Mouse (Mus musculus) layer of hippocampus, postnatal 36 days (tissue): ENCODE measurements around the gene H2-Q7. TPM values are rescaled to one million over a fixed set of nuclear protein-coding genes. Genes with fewer than 3 reads are reported as not detected.
"Not testable (repeated sequence)": the region's sequence is repeated elsewhere in the genome, so short reads cannot be mapped to it uniquely, and the experiment has no call there.

Experiments
- DNase-seq, 2 experiments: peaks; one replicate each; pipeline ENCODE4 v3.0.0; 2022
- total RNA-seq, 2 experiments: library from RNA; stranded (reverse); gene quantifications; 2 replicates each; pipeline ENCODE4 v1.2.3; 2021

H2-Q7 gene
- total RNA-seq, 2 experiments from 2014 or later: 0.65 to 0.88 TPM

DNA sequence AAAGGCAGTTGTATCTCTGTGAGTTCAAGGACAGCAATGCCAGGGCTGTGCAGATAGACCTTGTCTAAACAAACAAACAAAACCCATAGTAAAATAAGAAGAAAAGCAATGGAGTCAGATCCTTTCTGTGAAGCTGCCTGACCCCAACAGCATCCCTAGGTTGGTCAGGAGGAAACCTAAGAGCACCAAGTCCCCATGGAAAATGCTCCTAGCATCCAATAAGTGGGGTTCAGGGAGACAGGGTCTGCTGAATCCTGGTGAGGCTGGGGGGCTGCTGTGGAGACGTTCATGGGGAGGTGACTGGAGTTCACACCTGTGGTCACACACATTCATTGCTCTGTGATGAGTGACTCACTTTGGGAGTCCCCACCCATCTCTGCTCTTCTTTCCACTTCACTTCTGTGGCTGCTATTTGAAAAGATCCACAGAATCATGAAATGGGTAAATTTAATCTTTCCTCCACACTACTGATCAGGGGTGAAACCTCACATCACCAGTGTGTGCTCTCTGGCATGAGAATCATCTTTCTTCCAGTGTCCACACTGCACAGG lies 1.5 kb upstream of the H2-Q7 start:
- not testable (repeated sequence) for DNase-seq

DNA sequence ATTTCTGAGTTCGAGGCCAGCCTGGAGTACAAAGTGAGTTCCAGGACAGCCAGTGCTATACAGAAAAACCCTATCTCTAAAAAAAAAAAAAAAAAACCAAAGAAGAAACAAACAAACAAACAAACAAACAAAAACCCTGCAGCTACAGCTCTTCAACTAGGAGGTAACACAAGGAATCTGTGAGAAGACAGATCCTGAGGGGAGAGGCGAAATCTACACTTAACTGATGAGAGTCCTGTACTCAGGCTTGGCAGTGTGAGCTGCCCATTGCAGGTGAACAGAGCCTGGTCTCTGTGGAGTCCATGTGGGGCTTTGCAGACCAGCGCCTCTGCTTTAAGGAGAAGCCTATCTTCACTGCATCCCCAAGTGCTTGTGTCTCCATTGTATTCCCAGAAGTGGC lies 560 bp upstream of the H2-Q7 start:
- DNase-seq: not testable (repeated sequence)

DNA sequence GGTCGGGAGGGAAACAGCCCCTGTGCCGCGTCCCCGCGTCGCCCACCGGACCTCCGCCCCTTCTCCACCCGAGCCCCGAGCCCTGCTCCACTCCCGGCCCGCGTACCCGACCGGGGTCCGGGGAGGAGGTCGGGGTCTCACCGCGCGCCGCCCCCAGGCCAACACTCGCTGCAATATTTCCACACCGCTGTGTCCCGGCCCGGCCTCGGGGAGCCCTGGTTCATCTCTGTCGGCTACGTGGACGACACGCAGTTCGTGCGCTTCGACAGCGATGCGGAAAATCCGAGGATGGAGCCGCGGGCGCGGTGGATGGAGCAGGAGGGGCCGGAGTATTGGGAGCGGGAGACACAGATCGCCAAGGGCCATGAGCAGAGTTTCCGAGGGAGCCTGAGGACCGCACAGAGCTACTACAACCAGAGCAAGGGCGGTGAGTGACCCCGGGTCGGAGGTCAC lies 366 bp downstream of the H2-Q7 start:
- not testable (repeated sequence) for DNase-seq

DNA sequence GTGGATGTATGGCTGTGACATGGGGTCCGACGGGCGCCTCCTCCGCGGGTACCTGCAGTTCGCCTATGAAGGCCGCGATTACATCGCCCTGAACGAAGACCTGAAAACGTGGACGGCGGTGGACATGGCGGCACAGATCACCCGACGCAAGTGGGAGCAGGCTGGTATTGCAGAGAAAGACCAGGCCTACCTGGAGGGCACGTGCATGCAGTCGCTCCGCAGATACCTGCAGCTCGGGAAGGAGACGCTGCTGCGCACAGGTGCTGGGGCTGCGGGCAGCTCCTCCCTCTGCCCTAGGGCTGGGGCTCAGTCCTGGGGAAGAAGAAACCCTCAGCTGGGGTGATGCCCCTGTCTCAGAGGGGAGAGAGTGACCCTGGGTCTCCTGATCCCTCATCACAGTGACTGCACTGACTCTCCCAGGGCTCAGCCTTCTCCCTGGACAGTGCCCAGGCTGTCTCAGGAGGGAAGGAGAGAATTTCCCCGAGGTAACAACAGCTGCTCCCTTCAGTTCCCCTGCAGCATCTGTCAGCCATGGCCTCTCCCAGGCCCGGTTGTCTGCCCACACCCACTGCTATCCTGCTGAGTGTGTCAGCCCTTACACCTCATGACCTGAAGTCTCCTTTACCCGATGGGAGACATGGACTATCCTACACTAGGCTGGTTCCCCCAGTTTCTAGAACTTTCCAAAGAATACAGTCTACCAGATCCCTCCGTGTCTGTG lies 1.1 kb downstream of the H2-Q7 start:
- DNase-seq: not testable (repeated sequence)

DNA sequence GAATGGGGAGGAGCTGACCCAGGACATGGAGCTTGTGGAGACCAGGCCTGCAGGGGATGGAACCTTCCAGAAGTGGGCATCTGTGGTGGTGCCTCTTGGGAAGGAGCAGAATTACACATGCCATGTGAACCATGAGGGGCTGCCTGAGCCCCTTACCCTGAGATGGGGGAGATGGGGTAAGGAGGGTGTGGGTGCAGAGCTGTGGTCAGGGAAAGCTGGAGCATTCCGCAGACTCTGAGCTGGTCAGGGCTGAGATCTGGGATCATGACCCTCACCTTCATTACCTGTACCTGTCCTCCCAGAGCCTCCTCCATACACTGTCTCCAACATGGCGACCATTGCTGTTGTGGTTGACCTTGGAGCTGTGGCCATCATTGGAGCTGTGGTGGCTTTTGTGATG lies 3.4 kb downstream of the H2-Q7 start:
- DNase-seq: not testable (repeated sequence)

DNA sequence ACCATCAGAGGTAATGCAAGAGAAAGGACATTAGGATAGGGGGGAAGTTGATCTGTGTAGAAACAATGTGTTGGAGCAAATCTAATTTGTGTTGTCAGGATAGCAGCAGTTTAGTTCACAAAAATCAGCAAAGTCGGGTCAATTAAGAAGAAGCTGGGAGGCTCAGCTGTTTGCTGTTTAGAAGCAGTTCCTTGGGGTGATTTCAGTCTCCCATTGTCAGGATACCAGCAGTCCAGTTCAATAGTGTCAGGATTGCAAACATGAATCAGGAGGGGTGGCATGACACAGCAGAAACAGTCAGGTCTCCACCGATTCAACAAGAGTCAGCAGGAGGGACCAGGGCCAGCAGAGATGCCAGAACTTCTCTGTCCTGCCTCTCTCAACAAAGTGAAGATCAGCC lies 5.6 kb downstream of the H2-Q7 start:
- DNase-seq: not testable (repeated sequence)

DNA sequence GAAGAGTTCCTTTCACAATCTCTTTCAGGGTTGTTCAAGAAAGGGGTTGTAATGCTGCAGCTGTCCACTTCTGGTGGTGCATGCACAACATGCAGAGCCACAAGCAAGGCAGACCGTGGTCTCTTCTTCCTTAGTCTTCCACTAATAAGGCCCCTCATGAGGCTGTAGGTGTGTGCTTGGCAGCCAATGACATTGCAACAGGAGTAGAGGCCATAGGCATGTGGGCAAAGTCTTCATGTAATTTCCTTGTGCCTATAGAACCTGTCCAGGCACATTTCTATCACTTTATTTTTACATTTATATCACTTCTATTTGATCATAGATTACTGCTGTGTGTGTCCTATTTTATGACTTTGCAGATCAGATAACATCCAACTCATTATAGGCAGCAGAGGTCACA lies 19.3 kb downstream of the H2-Q7 start:
- DNase-seq: not testable (repeated sequence)

DNA sequence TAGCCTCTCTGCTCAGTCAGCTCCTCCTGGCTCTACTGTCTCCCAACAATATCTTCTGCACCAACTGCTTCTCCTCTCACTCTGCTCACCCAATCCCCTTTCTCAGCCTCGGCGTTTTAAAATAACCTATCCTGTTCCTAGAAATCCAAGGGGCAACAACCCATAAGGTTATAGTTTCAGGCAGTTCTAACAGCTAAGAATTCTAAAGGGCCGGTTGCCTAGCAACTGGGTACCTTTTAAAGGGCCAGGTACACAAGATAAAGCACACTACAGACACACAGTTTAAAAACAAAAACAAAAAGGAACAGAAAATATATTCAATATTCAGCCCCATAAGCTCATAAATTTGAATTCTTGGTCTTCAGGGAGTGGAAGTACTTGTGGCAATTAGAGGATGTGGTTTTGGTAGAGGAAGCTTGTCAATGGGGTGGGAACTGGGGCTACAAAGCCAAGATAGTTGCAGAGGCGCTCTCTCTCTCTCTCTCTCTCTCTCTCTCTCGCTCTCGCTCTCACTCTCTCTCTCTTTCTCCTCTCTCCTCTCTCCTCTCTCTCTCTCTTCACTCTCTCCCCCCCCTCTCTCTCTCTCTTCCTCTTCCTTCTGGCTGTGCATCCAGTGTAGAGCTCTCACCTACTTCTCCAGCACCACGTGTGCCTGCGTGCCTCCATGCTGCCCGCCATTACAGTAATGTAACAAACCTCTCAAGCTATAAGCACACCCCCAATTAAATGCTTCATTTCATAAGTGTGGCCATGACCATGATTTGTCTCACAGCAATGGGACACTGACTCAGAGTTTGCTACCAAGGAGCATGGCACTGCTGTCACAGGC lies 21.8 kb downstream of the H2-Q7 start:
- DNase-seq: not testable (repeated sequence)

DNA sequence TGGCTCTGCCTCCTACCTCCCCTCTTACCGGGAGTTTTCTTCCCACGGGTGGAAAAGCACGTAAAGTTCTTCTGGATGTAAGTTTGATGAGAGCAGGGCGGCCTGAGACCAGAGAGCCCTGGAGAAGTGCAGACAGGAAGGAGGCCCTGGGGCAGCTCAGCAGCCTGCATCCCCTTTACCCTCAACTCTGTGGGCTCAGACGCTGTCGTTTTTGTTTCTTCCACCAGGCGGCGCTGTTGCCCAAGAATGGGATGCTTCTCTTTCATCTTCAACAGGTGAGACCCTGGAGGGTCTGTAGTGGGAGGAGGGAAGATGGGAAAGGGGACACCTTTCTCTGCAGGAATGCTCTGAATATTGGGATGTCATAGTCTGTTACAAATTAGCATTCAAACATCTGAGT lies 26.7 kb downstream of the H2-Q7 start:
- not testable (repeated sequence) for DNase-seq

DNA sequence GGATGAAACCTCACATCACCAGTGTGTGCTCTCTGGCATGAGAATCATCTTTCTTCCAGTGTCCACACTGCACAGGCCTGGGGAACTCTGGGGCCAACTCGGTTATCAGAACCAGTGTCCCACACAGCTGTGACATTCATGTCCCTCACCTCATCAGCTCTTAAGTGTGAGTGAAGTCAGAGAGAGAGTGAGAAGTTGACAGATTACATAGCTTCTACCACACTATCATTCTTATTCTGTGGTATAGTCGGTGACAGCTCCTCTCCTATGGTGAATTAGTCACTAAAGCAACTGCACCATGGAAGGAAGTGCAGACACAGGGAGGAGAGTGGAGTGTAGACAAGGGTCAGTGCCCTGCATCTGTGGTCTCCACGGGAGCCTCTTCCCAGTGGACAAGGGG lies 30.0 kb downstream of the H2-Q7 start:
- not testable (repeated sequence) for DNase-seq

DNA sequence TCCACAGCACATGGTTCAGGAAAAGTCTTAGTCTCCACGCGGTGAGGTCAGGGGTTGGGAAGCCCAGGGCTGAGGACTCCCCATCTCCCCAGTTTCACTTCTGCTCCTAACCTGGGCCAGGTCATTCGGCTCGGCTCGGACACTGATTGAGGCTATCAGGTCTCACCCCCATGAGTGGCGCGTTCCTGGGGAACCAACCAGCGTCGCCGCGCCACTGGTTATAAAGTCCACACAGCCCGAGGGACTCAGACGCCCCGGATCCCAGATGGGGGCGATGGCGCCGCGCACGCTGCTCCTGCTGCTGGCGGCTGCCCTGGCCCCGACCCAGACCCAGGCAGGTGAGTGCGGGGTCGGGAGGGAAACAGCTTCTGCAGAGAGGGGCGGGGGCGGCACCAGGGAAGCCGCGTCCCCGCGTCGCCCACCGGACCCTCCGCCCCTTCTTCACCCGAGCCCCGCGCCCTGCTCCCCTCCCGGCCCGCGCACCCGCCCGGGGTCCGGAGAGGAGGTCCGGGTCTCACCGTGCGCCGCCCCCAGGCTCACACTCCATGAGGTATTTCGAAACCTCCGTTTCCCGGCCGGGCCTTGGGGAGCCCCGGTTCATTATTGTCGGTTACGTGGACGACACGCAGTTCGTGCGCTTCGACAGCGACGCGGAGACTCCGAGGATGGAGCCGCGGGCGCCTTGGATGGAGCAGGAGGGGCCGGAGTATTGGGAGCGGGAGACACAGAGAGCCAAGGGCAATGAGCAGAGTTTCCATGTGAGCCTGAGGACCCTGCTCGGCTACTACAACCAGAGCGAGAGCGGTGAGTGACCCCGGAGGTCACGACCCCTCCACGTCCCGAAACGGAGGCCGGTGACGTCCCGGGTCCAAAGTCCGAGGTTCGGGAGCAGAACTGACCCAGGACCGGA lies 31.1 kb downstream of the H2-Q7 start, which contains the start of gene H2-Q10:
H2-Q10 (plus strand) TSS at position 248 of the 910 bp plus-strand sequence.
- no peak for DNase-seq

DNA sequence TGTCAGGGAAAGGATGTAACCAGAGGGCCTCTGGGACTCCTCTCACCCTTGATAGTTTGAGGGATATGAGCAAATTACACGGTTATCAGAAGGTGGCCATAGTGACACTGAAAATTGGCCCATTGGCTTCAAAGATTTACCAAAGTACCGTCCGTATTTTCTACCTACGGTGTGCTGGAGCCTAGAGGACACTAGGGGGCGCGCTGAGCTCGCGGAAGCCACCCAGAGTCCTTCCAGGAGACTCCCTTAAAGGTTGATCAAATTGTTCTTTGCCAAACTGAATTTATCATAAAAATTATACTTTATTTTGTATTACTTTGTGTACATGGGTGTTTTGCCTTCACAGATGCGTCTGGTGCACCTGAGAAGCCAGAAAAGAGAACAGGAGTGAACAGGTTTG lies 45.1 kb downstream of the H2-Q7 start:
- peak in 1 of 2 experiments; percentile 38 for DNase-seq

DNA sequence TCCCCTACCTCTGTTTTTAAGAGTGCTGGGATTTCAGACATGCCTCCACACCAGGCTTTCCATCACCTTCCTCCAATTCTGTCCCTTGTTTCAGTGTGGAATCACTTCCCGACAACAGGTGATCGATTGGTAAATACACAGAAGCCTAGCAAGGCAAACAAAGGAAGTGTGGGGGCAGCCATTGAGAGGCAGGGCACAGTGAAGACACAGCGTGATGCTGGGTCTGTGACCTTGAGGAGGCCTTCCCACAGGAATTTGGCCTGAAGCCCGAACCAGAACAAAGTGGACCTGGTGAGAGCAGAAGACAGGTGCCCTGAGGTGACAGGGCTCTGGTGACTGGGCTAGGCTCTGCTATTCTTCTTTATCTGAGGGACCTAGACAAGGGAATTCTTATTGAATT lies 46.7 kb downstream of the H2-Q7 start:
- no peak for DNase-seq

DNA sequence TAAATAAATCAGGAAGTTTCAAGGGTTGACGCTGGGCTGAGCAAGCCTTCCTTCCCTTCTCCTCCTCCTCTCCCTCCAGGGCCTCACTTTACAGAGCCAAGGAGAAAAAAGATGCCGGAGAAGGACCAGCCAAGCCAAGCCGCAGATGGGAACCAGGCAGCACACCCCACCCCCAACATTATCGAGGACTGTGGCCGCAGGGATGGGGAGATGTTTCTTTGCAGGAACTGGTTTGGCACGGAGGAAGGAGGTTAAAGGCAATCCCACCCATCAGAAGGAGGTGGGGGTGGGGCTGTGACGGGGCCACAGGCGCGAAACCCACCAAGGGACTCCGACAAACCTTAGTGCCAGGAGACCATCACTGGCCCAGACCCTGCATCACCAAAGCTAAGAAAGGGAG lies 47.8 kb downstream of the H2-Q7 start:
- no peak for DNase-seq

DNA sequence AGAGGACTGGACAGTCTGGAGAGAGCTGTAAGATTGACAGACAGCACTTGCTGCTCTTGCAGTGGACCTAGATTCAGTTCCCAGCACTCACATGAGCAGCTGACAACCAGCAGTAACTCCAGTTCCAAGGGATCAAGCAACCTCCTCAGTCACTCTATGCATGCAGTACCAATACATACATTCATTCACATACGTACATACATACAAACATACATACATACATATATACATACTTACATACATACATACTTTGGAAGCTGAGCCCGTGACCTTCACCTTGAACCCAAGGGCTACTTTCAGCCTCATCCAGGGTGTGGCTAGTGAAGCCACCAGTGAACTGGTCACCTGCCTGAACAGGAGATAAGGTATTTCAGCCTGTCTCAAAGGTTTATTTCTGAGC lies 49.1 kb downstream of the H2-Q7 start:
- no peak for DNase-seq

DNA sequence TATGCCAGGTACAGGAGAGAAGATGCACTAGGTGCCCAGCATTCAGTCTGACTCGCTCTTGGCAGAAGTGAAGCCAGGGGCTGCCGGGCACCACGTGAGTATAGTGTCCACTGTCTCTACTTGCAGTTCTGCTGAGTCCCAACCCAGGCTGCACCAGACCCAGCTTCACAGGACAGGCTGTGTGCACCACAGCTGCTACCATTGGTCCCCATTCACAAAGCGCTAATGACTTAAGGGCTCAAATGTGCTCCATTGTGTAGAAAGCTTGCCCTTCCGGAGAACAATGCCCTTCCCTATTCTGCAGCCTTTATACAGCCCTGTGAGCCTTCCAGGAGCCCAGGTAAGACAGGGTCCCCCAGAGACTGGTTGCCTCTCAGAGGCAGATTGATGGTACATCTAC lies 51.4 kb downstream of the H2-Q7 start:
- no peak for DNase-seq

Other genes starting within 250 kb of the H2-Q7 start
- under 1 TPM in 1 of 2 experiments, not detected in 1; 0.30 TPM for gene Ltb, start 244.7 kb upstream of the H2-Q7 start, total RNA-seq
- not detected for gene Tnf, start 237.1 kb upstream of the H2-Q7 start, total RNA-seq
- under 1 TPM; 0.28 to 0.42 TPM for gene Lta, start 233.8 kb upstream of the H2-Q7 start, total RNA-seq
- not detected for gene Gm16181, start 218.3 kb upstream of the H2-Q7 start, total RNA-seq
- 100 to 1,000 TPM; 602 to 647 TPM for gene Atp6v1g2, start 205.5 kb upstream of the H2-Q7 start, total RNA-seq
- gene Nfkbil1, start 203.4 kb upstream of the H2-Q7 start, total RNA-seq: 10 to 100 TPM; 13.3 to 13.6 TPM
- gene Ddx39b, start 197.4 kb upstream of the H2-Q7 start, total RNA-seq: 100 to 1,000 TPM; 220 to 232 TPM
- 10 to 100 TPM; 13.4 to 18.0 TPM for gene H2-D1, start 176.4 kb upstream of the H2-Q7 start, total RNA-seq
- under 1 TPM in 1 of 2 experiments, not detected in 1; 0.20 TPM for gene H2-Q1, start 118.8 kb upstream of the H2-Q7 start, total RNA-seq
- under 1 TPM in 1 of 2 experiments, not detected in 1; 0.37 TPM for gene H2-Q2, start 96.9 kb upstream of the H2-Q7 start, total RNA-seq
- 1 to 10 TPM; 1.3 to 2.5 TPM for gene H2-Q4, start 59.5 kb upstream of the H2-Q7 start, total RNA-seq
- gene H2-Q6, start 14.3 kb upstream of the H2-Q7 start, total RNA-seq: not detected
- gene H2-Q10, start 30.9 kb downstream of the H2-Q7 start, total RNA-seq: under 1 TPM in 1 of 2 experiments, not detected in 1; 0.15 TPM
- gene Pou5f1, start 66.9 kb downstream of the H2-Q7 start, total RNA-seq: under 1 TPM in 1 of 2 experiments, not detected in 1; 0.32 TPM
- 1 to 10 TPM; 4.3 to 5.8 TPM for gene Tcf19, start 77.7 kb downstream of the H2-Q7 start, total RNA-seq
- 10 to 100 TPM in 1 of 2 experiments, 1 to 10 TPM in 1; 9.3 to 10.0 TPM for gene Cchcr1, start 77.9 kb downstream of the H2-Q7 start, total RNA-seq
- under 1 TPM; 0.42 to 0.63 TPM for gene Psors1c2, start 94.0 kb downstream of the H2-Q7 start, total RNA-seq
- gene Cdsn, start 113.0 kb downstream of the H2-Q7 start, total RNA-seq: under 1 TPM in 1 of 2 experiments, not detected in 1; 0.40 TPM
- gene 2300002M23Rik, start 128.3 kb downstream of the H2-Q7 start, total RNA-seq: not detected
- gene Sfta2, start 162.4 kb downstream of the H2-Q7 start, total RNA-seq: not detected
- not detected for gene Gm9573, start 187.5 kb downstream of the H2-Q7 start, total RNA-seq
- not detected for gene Mucl3, start 204.5 kb downstream of the H2-Q7 start, total RNA-seq
- 10 to 100 TPM; 41.8 to 43.4 TPM for gene Vars2, start 228.4 kb downstream of the H2-Q7 start, total RNA-seq
- 10 to 100 TPM; 31.1 to 32.1 TPM for gene Gtf2h4, start 234.6 kb downstream of the H2-Q7 start, total RNA-seq